Mouse (Mus musculus) ZHBTc4 (cell line): Measurements from ENCODE around the gene Prkci.

Experiments used
- DNase-seq: peaks from one replicate; pipeline ENCODE4 v3.0.0-alpha.2; 2011; ENCODE audit warnings: low read depth, low spot score

Gene Prkci

GRCm38 (mm10) chr3:31042992-31043391 is 47.4 kb downstream of the Prkci start:
- DNase-seq, result peak; percentile 63

GRCm38 (mm10) chr3:31047263-31047662 is 51.7 kb downstream of the Prkci start:
- no peak for DNase-seq

- no peak for DNase-seq
These were observed 53.5 kb downstream of the Prkci start for GRCm38 (mm10) chr3:31049087-31049486.

GRCm38 (mm10) chr3:31050375-31050774 is 54.8 kb downstream of the Prkci start:
- no peak for DNase-seq

GRCm38 (mm10) chr3:31051730-31052129 is 56.2 kb downstream of the Prkci start:
- DNase-seq, result no peak

GRCm38 (mm10) chr3:31053191-31053590 is 57.6 kb downstream of the Prkci start:
- DNase-seq, result no peak

GRCm38 (mm10) chr3:31054888-31055287 is 59.3 kb downstream of the Prkci start:
- DNase-seq, result no peak

- DNase-seq, result peak; percentile 72
These were observed 60.6 kb downstream of the Prkci start for GRCm38 (mm10) chr3:31056047-31056650.

GRCm38 (mm10) chr3:31056651-31057627 is 61.4 kb downstream of the Prkci start:
- peak; percentile 94 for DNase-seq

GRCm38 (mm10) chr3:31060745-31061102 is 65.2 kb downstream of the Prkci start:
- DNase-seq, result no peak

GRCm38 (mm10) chr3:31061103-31061785 is 65.7 kb downstream of the Prkci start:
- peak; percentile 59 for DNase-seq

GRCm38 (mm10) chr3:31061786-31062120 is 66.2 kb downstream of the Prkci start:
- peak; percentile 59 for DNase-seq

GRCm38 (mm10) chr3:31062325-31062724 is 66.8 kb downstream of the Prkci start:
- peak; percentile 37 for DNase-seq

GRCm38 (mm10) chr3:31068482-31068881 is 72.9 kb downstream of the Prkci start:
- DNase-seq, result no peak

GRCm38 (mm10) chr3:31071804-31072203 is 76.3 kb downstream of the Prkci start:
- no peak for DNase-seq

GRCm38 (mm10) chr3:31075808-31076207 is 80.3 kb downstream of the Prkci start:
- no peak for DNase-seq

GRCm38 (mm10) chr3:31077068-31077703 is 81.6 kb downstream of the Prkci start:
- no peak for DNase-seq

GRCm38 (mm10) chr3:31079450-31079849 is 83.9 kb downstream of the Prkci start:
- no peak for DNase-seq

- DNase-seq, result no peak
These were observed 85.4 kb downstream of the Prkci start for GRCm38 (mm10) chr3:31080791-31081502.

GRCm38 (mm10) chr3:31082838-31083506 is 87.4 kb downstream of the Prkci start:
- DNase-seq, result no peak
